Mouse (Mus musculus) liver, postnatal 0 days (tissue): Measurements from ENCODE around the gene Paqr7.

Experiments used
- CTCF ChIP-seq: sonication (generic); IDR thresholded peaks from 2 replicates; pipeline ENCODE4 v1.5.1; 2016; ENCODE audit warnings: antibody characterized with exemption, low read depth
- EP300 ChIP-seq: IDR thresholded peaks from 2 replicates; pipeline ENCODE4 v1.6.1; 2016; ENCODE audit warnings: antibody characterized with exemption, low read depth, mild to moderate bottlenecking

DNA sequence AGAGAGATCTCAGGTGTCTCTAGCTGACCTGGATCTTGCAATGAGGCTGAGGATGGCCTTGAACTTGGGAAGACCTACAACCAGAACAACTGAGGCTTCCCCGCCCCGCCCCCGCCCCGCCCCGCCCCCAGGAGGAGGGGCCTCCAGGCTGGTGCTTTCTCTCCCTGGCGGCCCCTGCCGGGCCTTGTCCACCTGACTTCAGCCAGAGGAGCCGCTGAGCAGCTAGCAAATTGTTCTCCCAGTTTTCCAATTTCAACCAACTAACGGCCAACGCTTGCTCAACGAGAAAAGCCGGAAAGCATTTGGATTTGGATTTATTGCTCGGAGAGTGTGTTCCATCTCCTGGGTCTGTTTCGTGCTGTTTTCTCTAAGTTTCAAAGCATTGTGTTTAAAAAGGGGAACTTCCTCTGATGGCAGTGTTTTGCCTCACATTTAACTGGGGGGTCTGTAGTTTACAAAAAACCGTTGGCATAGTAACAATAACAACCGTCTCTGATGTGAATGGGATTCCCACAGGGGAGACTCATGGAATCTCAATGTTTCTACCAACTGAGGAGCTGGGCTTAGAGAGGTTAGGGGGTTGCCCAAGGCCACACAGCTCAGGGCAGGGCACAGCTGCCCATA is 61.2 kb downstream of the Paqr7 start:
- 0 out of 2 replicates have a peak, but pooled peaks have one; percentile 8 for TF ChIP-seq CTCF
- TF ChIP-seq EP300: no peak
